22 mouse cellular contexts compared by ENCODE assay signal in the genomic region with DNA sequence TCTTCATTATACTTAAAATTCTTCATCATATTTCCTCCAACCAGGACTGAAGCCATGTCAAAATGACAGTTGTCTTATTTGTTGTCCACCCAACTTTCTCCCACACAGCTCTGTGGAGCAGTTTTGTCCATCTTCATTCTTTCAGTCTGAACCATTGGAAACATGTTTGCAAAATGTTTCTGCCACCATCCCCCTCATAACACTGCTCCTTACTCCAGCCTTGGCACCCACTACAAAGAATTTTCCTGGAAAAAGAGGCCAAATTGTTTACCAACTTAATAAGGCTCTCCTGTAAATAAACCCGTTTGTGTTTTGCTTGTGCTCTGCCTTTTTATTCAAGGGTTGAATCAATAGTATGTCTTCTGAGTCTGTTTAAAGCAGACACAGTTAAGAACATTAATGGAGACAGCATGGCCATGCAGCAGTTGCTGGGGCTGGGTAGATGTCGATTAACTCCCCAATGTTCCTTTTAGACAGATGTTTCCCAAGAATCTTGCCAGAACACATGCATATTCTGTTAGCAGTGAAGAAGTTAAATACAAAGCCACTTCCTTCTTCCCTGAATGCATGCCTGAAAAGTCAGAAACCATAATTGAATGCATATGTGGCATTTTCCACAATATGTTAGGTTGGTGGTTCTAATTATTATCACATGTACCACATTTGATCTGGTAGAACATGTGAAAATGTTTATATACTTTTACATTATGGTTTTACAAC.
A peak's percentile ranks its signal among the peaks of the same experiment; 100 is the strongest.
DNase-seq lines count a peak whose midpoint lies in the region; ATAC-seq and TF ChIP-seq lines count a peak whose summit lies in the region.
"Had no signal": no experiment of that assay in that cellular context is flagged by ENCODE, and none has a peak within 500 bp of the region (broad histone marks: within the 10 kb centered on the region; RNA-seq: fewer than 3 reads in every experiment).

No protein-coding gene starts in this region.

- H3K27ac ChIP-seq in lung, embryonic 14.5 days (ENCODE audit: low read depth) = no peak overlapping the region
- H3K27ac ChIP-seq in embryonic facial prominence, embryonic 13.5 days = peak overlapping the region; percentile 71
- peak overlapping the region; percentile 23 for H3K27ac ChIP-seq in limb, embryonic 11.5 days (replicated peaks; ENCODE audit: low read depth, low read length)
- no peak overlapping the region for H3K27ac ChIP-seq in thymus, adult 2 months (ENCODE audit: control insufficient read depth, insufficient read depth, low read length)
- H3K27ac ChIP-seq in intestine, embryonic 15.5 days = no peak overlapping the region
- H3K27ac ChIP-seq: heart, embryonic 10.5 days; hindbrain, embryonic 15.5 days; midbrain, embryonic 13.5 days had no signal

- no peaks in the 10 kb centered on the region for H3K4me1 ChIP-seq in lung, embryonic 14.5 days (ENCODE audit: insufficient read depth)
- H3K4me1 ChIP-seq in embryonic facial prominence, embryonic 13.5 days = peaks cover 24% of the 10 kb centered on the region
- H3K4me1 ChIP-seq in limb, embryonic 11.5 days (ENCODE audit: control insufficient read depth, insufficient read depth, low read length) = peaks cover 9% of the 10 kb centered on the region
- H3K4me1 ChIP-seq in thymus, adult 2 months (replicated peaks; ENCODE audit: control insufficient read depth, insufficient read depth, low read length) = no peaks in the 10 kb centered on the region
- H3K4me1 ChIP-seq in intestine, embryonic 15.5 days (replicated peaks) = no peaks in the 10 kb centered on the region
- H3K4me1 ChIP-seq: heart, embryonic 10.5 days; hindbrain, embryonic 15.5 days; midbrain, embryonic 13.5 days had no signal

- H3K4me3 ChIP-seq in lung, embryonic 14.5 days (ENCODE audit: low read depth, low read length) = no peak overlapping the region
- H3K4me3 ChIP-seq in embryonic facial prominence, embryonic 13.5 days = no peak overlapping the region
- no peak overlapping the region for H3K4me3 ChIP-seq in limb, embryonic 11.5 days (ENCODE audit: low read depth, low read length)
- no peak overlapping the region for H3K4me3 ChIP-seq in thymus, adult 2 months (ENCODE audit: control insufficient read depth, insufficient read depth, low read length)
- H3K4me3 ChIP-seq in intestine, embryonic 15.5 days (replicated peaks) = no peak overlapping the region
- H3K4me3 ChIP-seq: heart, embryonic 10.5 days; hindbrain, embryonic 15.5 days; midbrain, embryonic 13.5 days had no signal

- H3K9ac ChIP-seq in lung, embryonic 14.5 days = no peak overlapping the region
- no peak overlapping the region for H3K9ac ChIP-seq in embryonic facial prominence, embryonic 13.5 days
- H3K9ac ChIP-seq in limb, embryonic 11.5 days (ENCODE audit: low read length) = no peak overlapping the region
- no peak overlapping the region for H3K9ac ChIP-seq in intestine, embryonic 15.5 days
- H3K9ac ChIP-seq: hindbrain, embryonic 15.5 days; midbrain, embryonic 13.5 days had no signal

- H3K27me3 ChIP-seq in lung, embryonic 14.5 days (ENCODE audit: insufficient read depth, low read length) = no peaks in the 10 kb centered on the region
- H3K27me3 ChIP-seq in embryonic facial prominence, embryonic 13.5 days = no peaks in the 10 kb centered on the region
- no peaks in the 10 kb centered on the region for H3K27me3 ChIP-seq in limb, embryonic 11.5 days (ENCODE audit: control insufficient read depth, insufficient read depth, low read length)
- no peaks in the 10 kb centered on the region for H3K27me3 ChIP-seq in thymus, adult 2 months (ENCODE audit: control insufficient read depth, insufficient read depth, low read length)
- no peaks in the 10 kb centered on the region for H3K27me3 ChIP-seq in intestine, embryonic 15.5 days (replicated peaks)
- H3K27me3 ChIP-seq: CH12.LX; hindbrain, embryonic 15.5 days; midbrain, embryonic 13.5 days had no signal

- no peak for TF ChIP-seq CTCF in lung, embryonic 14.5 days (IDR thresholded peaks at IDR 0.05; ENCODE audit: low read depth)
- no peak for TF ChIP-seq CTCF in thymus, adult 2 months (IDR thresholded peaks at IDR 0.05; ENCODE audit: borderline replicate concordance, control insufficient read depth, extremely low read depth, insufficient read depth, low read length, poor library complexity)

- H3K36me3 ChIP-seq in lung, embryonic 14.5 days (ENCODE audit: insufficient read depth) = no peaks in the 10 kb centered on the region
- H3K36me3 ChIP-seq in embryonic facial prominence, embryonic 13.5 days = no peaks in the 10 kb centered on the region
- no peaks in the 10 kb centered on the region for H3K36me3 ChIP-seq in limb, embryonic 11.5 days (ENCODE audit: control insufficient read depth, insufficient read depth, low read length)
- no peaks in the 10 kb centered on the region for H3K36me3 ChIP-seq in thymus, adult 2 months (ENCODE audit: control insufficient read depth, insufficient read depth, low read length)
- no peaks in the 10 kb centered on the region for H3K36me3 ChIP-seq in intestine, embryonic 15.5 days
- H3K36me3 ChIP-seq: G1E; heart, embryonic 10.5 days; hindbrain, embryonic 15.5 days; midbrain, embryonic 13.5 days had no signal

- DNase-seq in lung, embryonic 14.5 days = peak; percentile 7
- DNase-seq in lung, postnatal 36 days = no peak
- peak; percentile 45 for DNase-seq in limb, embryonic 11.5 days (ENCODE audit: low spot score)
- no peak for DNase-seq in thymus, adult 2 months
- DNase-seq in yolk sac, embryonic 10.5 days (ENCODE audit: low spot score) = no peak
- DNase-seq in right cerebral cortex, postnatal 25 days = no peak
- DNase-seq: adrenal gland, postnatal 10 days; cerebellum, adult 8-10 months; cerebellum, postnatal 36 days; gastrocnemius, postnatal 10 days; heart, postnatal 4 days; kidney, postnatal 36 days; layer of hippocampus, postnatal 36 days; lung, postnatal 14 days had no signal

- no peak for ATAC-seq in lung, embryonic 14.5 days (ENCODE audit: insufficient read depth)
- ATAC-seq in embryonic facial prominence, embryonic 13.5 days (ENCODE audit: insufficient number of reproducible peaks, insufficient read depth, low FRiP score, low TSS enrichment, low read depth) = peak; percentile 76
- ATAC-seq in limb, embryonic 11.5 days (ENCODE audit: insufficient number of reproducible peaks, low FRiP score, low TSS enrichment, low read depth) = peak; percentile 88
- no peak for ATAC-seq in intestine, embryonic 15.5 days
- ATAC-seq: intestine, postnatal 0 days; midbrain, embryonic 13.5 days had no signal

- TF ChIP-seq POLR2A in thymus, adult 2 months (IDR thresholded peaks at IDR 0.05; ENCODE audit: control insufficient read depth, extremely low read depth, insufficient read depth, low read length, poor library complexity) = no peak

- no peak overlapping the region for H3K4me2 ChIP-seq in lung, embryonic 14.5 days
- no peak overlapping the region for H3K4me2 ChIP-seq in embryonic facial prominence, embryonic 13.5 days
- no peak overlapping the region for H3K4me2 ChIP-seq in limb, embryonic 11.5 days (ENCODE audit: low read depth, severe bottlenecking)
- H3K4me2 ChIP-seq in intestine, embryonic 15.5 days (replicated peaks) = no peak overlapping the region
- H3K4me2 ChIP-seq: hindbrain, embryonic 15.5 days; midbrain, embryonic 13.5 days had no signal

- H3K9me3 ChIP-seq in lung, embryonic 14.5 days (ENCODE audit: low read depth, low read length) = no peaks in the 10 kb centered on the region
- no peaks in the 10 kb centered on the region for H3K9me3 ChIP-seq in embryonic facial prominence, embryonic 13.5 days
- no peaks in the 10 kb centered on the region for H3K9me3 ChIP-seq in limb, embryonic 11.5 days (ENCODE audit: control insufficient read depth, low read length)
- H3K9me3 ChIP-seq in intestine, embryonic 15.5 days = no peaks in the 10 kb centered on the region
- H3K9me3 ChIP-seq: G1E; heart, embryonic 10.5 days; hindbrain, embryonic 15.5 days; midbrain, embryonic 13.5 days had no signal

- 43% methylated on average over 2 of the region's 2 CpGs for WGBS in lung, embryonic 14.5 days
- 18% methylated on average over 2 of the region's 2 CpGs for WGBS in embryonic facial prominence, embryonic 13.5 days
- 11% methylated on average over 2 of the region's 2 CpGs for WGBS in limb, embryonic 11.5 days
- WGBS in thymus, adult 2 months = 62% methylated on average over 2 of the region's 2 CpGs
- WGBS in intestine, embryonic 15.5 days = 38% methylated on average over 2 of the region's 2 CpGs

Comparison
In these comparisons a context has a peak if more than half of its experiments do, and no peak if none do; other contexts are left out.
1. DNase-seq: peak in lung, embryonic 14.5 days (single experiment) and limb, embryonic 11.5 days (single experiment); none in lung, postnatal 36 days (single experiment), thymus, adult 2 months (single experiment), yolk sac, embryonic 10.5 days (single experiment) and right cerebral cortex, postnatal 25 days (single experiment).
2. ATAC-seq: peak in embryonic facial prominence, embryonic 13.5 days (single experiment) and limb, embryonic 11.5 days (single experiment); none in lung, embryonic 14.5 days (single experiment) and intestine, embryonic 15.5 days (single experiment).
3. H3K27ac ChIP-seq: peak in embryonic facial prominence, embryonic 13.5 days (single experiment) and limb, embryonic 11.5 days (single experiment); none in lung, embryonic 14.5 days (single experiment), thymus, adult 2 months (single experiment) and intestine, embryonic 15.5 days (single experiment).